Comparison of ENCODE assay signal across 8 mouse cellular contexts in genomic region chr17:47508012-47508608, GRCm38 (mm10). TPM values are rescaled to one million over a fixed set of nuclear protein-coding genes. Genes with fewer than 3 reads are reported as not detected.
DNase-seq lines count a peak whose midpoint lies in the region; ATAC-seq and TF ChIP-seq lines count a peak whose summit lies in the region.

No protein-coding gene starts in this region.

- peak; percentile 22 to 44 for DNase-seq in cerebellum, adult 18-20 months
- no peak for DNase-seq in cerebellum, adult 9-10 months
- DNase-seq in brain, embryonic 18.5 days (ENCODE audit: low read depth, low spot score) = peak; percentile 30
- peak; percentile 85 to 94 for DNase-seq in gastrocnemius, postnatal 36 days
- peak; percentile 86 to 87 for DNase-seq in left cerebral cortex, postnatal 36 days (ENCODE audit: low spot score in 2 of 2)
- peak; percentile 94 to 95 for DNase-seq in monocyte, adult 2 months (ENCODE audit: low read depth in 1 of 2, low spot score in 2 of 2)
- peak; percentile 88 for DNase-seq in telencephalon, adult 2 months (ENCODE audit: low read depth, low spot score)

- peak; percentile 67 for ATAC-seq in intestine, postnatal 0 days

- TF ChIP-seq CTCF in intestine, postnatal 0 days (IDR thresholded peaks at IDR 0.05; ENCODE audit: low read depth) = 0 out of 2 replicates have a peak, but pooled peaks have one; percentile 20

- H3K4me2 ChIP-seq in intestine, postnatal 0 days (replicated peaks; ENCODE audit: low read depth) = peak overlapping the region; percentile 60

- H3K4me1 ChIP-seq in intestine, postnatal 0 days (replicated peaks; ENCODE audit: control insufficient read depth, insufficient read depth, low read length) = peaks cover 10% of the 10 kb centered on the region; the same call in 1 of the 2 replicates

- no peaks in the 10 kb centered on the region for H3K27me3 ChIP-seq in intestine, postnatal 0 days (replicated peaks; ENCODE audit: control insufficient read depth, insufficient read depth, low read length)

- intact Hi-C loops in gastrocnemius, postnatal 36 days (cut with DNase I) = loop anchor here (5.0 kb wide), 1 partner anchor 169 kb away; no protein-coding TSS in a partner anchor
- intact Hi-C loops in left cerebral cortex, postnatal 36 days (cut with DNase I) = loop anchor here (5.0 kb wide), 1 partner anchor 179 kb away; the partner anchor contains the start of genes Frs3 and Tomm6

- no peaks in the 10 kb centered on the region for H3K9me3 ChIP-seq in intestine, postnatal 0 days (ENCODE audit: control insufficient read depth)

- H3K36me3 ChIP-seq in intestine, postnatal 0 days (ENCODE audit: control insufficient read depth, insufficient read depth) = no peaks in the 10 kb centered on the region

- H3K27ac ChIP-seq in intestine, postnatal 0 days (ENCODE audit: low read depth, low read length) = peak overlapping the region; percentile 84

- no peak overlapping the region for H3K9ac ChIP-seq in intestine, postnatal 0 days (ENCODE audit: low read depth, low read length)

- WGBS in intestine, postnatal 0 days = 0% methylated on average over 12 of the region's 12 CpGs

- H3K4me3 ChIP-seq in intestine, postnatal 0 days (ENCODE audit: low read depth, low read length) = peak overlapping the region; percentile 19; the same call in 1 of the 2 replicates

RNA-seq across cellular contexts. Expression of gene Ccnd3, which starts 3.3 kb away (rescaled TPM):
- 10 to 100 TPM; 31.4 to 31.5 TPM for total RNA-seq in gastrocnemius, postnatal 36 days (2021)
- polyA plus RNA-seq in intestine, postnatal 0 days (2015; fragmentation: Nextera tagmentation; extraction: Ambion mirVana) = 175 and 180 TPM in 2 replicates
- total RNA-seq in left cerebral cortex, postnatal 36 days (2021) = 10 to 100 TPM; 30.1 to 34.9 TPM

RNA-seq across cellular contexts. Expression of gene Taf8, which starts 6.0 kb away (rescaled TPM):
- total RNA-seq in gastrocnemius, postnatal 36 days (2021) = 10 to 100 TPM; 10.4 to 12.8 TPM
- polyA plus RNA-seq in intestine, postnatal 0 days (2015; fragmentation: Nextera tagmentation; extraction: Ambion mirVana) = 8.3 and 9.2 TPM in 2 replicates
- 10 to 100 TPM; 16.9 to 20.6 TPM for total RNA-seq in left cerebral cortex, postnatal 36 days (2021)
